Mouse (Mus musculus) regulatory T cell (primary cell): ENCODE results near the gene Olfr370.
"Not testable (repeated sequence)": the region's sequence is repeated elsewhere in the genome, so short reads cannot be mapped to it uniquely, and the experiment has no call there.

Source experiments
- in situ Hi-C: fragments of 300-600 bp; cut with MboI, MseI; formaldehyde crosslinking; loops from one replicate; pipeline ENCODE4 v1.15.1; 2025; ENCODE audit warnings: high pct_unique_total_duplicates

Olfr370 gene

GRCm38 (mm10) chr8:83535736-83536135, at the start of gene Olfr370:
Gene Olfr370, plus strand, starts transcription at chr8:83535780.
- in situ Hi-C loops = no loop called here

DNA sequence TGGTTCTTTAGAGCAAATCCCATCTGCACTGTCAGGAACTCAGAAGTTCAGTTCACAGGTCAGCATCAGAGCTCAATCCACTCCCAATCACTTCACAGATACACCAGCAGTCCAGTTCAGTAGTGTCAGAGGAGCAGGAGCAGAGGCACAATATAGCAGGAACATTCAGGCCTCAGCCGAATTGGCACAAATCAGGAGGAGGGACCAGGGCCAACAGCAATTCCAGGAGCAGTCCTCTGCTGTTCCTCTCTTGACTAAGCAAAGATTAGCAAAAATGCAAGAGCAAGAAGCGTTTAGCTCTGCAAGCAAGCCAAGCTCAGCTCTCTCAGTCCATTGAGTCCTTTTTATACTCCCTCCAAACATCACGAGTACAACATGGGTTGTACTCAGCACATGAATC, 23.9 kb upstream of the Olfr370 start:
- in situ Hi-C loops = no loop called here

DNA sequence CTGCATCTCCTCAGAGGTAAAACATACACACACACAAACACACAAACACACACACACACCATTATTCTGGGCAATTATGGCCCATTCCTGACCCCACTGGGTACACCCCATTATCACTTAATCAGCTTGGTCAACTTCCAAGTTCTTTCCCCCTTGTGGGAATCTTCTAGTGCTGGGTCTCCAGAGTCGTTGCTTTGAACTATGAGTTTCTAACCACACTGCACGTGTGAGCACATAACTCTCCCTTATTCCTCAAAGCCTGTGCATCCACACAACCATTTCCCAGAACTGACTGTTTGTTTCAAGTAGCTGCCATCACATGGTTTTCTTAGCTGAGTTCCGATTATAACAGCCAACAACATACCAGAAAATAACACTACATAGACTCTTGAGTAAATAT, 15.1 kb upstream of the Olfr370 start:
- in situ Hi-C loops = no loop called here

DNA sequence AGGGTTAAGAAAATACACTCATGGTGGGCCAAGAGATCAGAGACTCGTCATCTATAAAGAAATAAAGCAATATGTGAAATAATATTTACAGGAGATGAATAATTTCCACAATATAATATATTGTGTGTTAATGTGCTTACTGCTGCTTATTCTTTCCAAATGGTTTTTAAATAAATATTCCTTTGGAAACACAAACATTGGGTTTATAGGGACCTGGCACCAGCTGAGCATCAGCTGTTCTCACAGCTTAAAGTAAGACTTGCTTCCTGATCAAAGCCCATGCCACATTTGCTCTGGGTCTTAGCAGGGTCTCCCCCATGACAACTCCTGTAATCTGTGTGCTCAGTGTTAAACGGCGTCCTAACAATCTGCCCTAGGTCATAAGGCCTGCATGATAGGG, 14.7 kb upstream of the Olfr370 start:
- in situ Hi-C loops = not testable (repeated sequence)

- in situ Hi-C loops = no loop called here
Measured at GRCm38 (mm10) chr8:83521310-83521709, 14.3 kb upstream of the Olfr370 start.

DNA sequence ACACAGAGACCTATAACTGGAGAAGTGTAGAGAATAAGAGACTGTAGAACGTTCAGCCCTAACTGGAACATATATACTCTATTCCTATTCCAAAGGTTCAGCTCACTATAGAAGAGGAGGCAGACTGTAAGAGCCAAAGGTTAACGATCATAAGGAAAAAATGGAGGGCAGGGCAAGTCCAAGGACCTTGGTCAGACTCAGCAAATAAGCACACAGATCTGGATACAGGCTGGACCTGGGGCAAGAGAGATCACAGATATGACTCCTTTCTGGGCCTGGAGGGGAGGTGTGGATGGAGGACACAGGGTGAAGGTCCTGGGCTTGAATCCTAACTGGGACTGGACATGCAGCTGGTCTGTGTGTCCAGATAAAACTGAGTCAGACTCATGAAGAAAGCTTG, 778 bp upstream of the Olfr370 start:
- in situ Hi-C loops = no loop called here

- in situ Hi-C loops = no loop called here
Measured at GRCm38 (mm10) chr8:83562669-83563068, 27.1 kb downstream of the Olfr370 start.

GRCm38 (mm10) chr8:83563246-83563645, 27.7 kb downstream of the Olfr370 start:
- in situ Hi-C loops = no loop called here

DNA sequence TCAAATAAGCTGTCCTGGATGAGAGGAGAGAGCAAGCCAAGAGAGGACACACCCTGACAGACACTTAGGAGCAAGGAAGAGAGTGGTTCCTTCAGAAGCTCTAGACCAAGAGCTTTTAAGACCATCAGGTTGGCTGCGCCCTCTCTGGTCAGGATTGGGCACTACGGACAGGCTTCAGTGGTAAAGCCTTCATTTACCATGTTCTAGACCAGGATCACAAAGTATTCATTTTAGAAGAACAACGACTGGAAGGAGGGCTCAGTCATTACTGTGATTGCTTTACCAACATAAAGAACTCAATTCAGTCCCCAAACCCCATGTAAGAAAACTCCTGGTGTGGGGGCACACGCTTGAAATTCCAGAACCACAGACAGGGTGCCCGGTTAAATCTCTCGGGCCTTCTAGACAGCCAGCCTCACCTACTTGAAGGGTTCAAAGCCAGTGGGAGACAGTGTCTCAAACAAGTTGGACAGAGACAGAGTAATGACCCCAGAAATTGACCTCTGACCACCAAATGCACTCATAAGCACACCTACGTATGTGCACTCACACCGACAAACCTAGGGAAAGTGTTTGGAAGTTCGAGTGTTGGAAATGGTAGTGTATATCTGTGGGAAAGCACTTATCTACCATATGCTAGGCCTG, 30.3 kb downstream of the Olfr370 start:
- in situ Hi-C loops = no loop called here

DNA sequence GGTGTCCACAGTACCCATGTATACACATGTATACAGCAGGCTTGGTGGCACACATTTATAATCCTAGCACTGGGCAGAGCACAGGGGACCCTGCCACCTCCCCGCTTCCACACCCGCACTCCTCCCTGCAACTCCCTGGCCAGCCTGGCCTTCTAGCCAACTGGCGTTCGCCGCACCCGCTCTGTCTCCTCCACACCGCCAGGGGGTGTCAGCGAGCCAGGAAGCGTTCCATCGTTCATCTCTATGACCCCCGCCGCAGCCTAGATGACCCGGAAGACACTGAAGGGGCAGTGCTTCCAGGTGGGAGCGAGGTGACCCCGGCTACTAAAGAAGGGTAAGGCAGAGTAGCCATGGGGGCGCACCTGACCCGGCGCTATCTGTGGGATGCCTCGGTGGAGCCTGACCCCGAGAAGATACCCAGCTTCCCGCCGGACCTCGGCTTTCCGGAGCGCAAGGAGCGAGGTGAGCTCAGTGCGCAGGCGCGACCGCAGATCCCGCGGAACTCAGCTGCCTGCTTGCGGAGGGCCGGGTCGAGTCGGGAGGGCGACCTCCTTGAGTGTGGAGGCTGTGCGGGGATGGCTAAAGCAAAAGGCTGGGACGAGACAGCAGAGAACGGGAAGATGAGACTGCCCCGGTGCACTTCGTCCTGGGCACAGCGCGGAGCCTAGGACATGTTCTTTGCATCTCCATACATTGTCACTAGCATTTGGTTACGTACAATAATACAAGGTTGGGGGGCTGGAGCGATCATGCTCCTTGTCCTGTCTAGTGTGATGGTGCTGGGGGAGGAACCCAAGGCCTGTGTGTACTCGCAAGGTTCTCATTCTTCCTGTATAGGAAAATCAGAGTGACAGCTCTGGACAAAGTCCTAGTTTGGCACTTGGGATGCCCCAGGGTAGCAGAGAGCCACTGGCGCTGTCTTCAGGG, 31.2 kb downstream of the Olfr370 start, which contains the start of gene Ndufb7:
Ndufb7 (plus strand) TSS at position 203 of the 927 bp plus-strand sequence.
- in situ Hi-C loops = no loop called here

GRCm38 (mm10) chr8:83567668-83568067, 32.1 kb downstream of the Olfr370 start:
- in situ Hi-C loops = no loop called here

GRCm38 (mm10) chr8:83568128-83568527, 32.5 kb downstream of the Olfr370 start:
- in situ Hi-C loops = no loop called here

- in situ Hi-C loops = no loop called here
Measured at GRCm38 (mm10) chr8:83568755-83569154, 33.2 kb downstream of the Olfr370 start.

GRCm38 (mm10) chr8:83569165-83569564, 33.6 kb downstream of the Olfr370 start:
- in situ Hi-C loops = no loop called here

- in situ Hi-C loops = loop anchor here (10.0 kb wide), 1 partner anchor 236 kb away; the partner anchor contains the start of gene Elmod2
Measured at GRCm38 (mm10) chr8:83570272-83571000, 34.9 kb downstream of the Olfr370 start.

GRCm38 (mm10) chr8:83571001-83571340, 35.4 kb downstream of the Olfr370 start:
- in situ Hi-C loops = loop anchor here (10.0 kb wide), 1 partner anchor 236 kb away; the partner anchor contains the start of gene Elmod2

DNA sequence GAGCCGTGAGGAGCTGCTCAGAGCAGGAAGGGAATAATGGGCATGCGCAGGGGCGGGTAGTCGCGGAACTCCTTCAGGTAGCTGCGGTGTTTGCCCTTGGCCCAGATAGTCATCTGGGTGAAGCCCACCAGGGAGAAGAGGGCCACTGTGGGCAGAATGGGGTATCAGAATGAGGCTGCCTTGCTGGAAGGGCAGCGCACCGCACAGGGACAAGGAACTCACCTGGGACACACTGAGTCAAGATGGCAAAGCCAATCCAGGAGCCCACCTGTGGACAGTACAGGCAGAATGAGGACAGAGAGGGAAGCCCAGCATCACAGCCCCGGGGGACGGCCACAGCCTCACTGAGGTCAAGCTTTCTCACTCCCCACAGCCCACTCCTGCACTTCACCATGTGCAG, 36.2 kb downstream of the Olfr370 start:
- in situ Hi-C loops = loop anchor here (10.0 kb wide), 1 partner anchor 237 kb away; the partner anchor contains the start of gene Elmod2

- in situ Hi-C loops = loop anchor here (10.0 kb wide), 1 partner anchor 238 kb away; the partner anchor contains the start of gene Elmod2
Measured at GRCm38 (mm10) chr8:83572246-83572812, 36.7 kb downstream of the Olfr370 start.

DNA sequence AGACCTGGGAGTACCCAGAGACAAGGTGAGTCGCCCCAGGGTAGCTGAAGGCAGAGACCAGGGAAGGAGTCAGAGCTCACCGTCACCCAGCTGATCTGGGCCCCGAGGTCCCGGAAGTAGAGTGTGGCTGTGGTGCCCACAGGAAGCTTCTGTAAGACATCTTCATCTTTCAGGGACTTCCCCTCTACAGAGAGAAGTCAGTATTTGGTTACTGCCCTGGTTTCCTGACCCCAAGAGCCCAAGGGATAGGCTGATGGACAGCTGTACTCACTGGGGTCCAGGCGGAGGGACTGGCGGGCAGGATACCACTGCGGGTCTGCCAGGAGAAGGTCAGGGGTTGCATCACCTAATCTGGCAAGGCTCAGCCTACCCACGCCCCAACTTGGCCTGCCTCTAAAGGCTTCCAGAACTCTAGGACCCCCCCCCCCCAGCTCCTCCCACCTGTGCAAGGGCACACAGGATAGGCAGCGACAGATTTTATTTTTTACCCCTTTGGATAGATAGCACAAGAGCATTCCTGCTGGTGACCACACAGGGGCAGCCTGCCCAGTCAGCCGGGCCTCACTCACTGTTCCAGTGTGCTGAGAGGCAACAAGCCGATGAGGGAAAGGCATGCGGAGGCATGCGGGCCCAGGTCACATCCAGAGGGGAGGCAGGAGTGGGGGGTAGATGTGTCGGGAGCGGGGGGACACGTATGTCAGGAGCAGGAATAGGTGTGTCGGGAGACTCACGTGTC, 37.7 kb downstream of the Olfr370 start:
- in situ Hi-C loops = loop anchor here (10.0 kb wide), 1 partner anchor 239 kb away; the partner anchor contains the start of gene Elmod2

DNA sequence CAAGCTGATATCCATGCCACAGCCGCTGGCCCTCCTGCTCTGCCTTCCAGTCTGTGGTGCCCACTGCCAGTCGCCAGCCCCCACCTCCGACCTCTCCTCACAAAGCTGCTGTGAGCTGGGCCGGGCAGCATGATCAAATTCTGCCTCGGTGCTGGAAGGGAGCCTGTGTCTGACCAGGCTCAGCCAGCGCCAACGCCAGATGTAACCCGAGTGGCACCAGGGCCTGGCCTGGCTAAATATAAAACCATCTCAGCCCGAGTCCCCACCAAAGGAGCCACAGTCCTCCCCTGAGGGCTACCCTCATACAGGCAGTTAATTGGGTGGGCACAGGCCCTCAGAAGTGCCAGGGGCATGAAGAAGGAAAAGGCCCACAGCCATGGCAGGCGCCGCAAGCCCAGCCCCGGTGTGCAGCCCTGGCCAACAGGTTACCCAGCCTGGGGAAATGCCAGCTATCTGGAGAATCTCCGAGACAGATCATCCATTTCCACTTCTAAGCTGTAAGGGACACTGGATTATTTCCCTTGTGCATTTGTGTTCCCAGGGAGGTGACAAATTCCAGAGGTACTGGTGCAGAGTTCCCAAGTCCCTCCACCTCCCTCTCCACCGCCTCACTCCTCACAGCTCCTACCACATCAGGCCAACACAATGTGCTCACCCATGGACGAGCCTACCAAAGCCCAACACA, 39.2 kb downstream of the Olfr370 start:
- in situ Hi-C loops = loop anchor here (10.0 kb wide), 1 partner anchor 240 kb away; the partner anchor contains the start of gene Elmod2
